Mouse (Mus musculus): ENCODE measurements around the gene Trim29.

GRCm38 (mm10) chr9:43351015-43351414 lies 40.4 kb downstream of the Trim29 start:
- TF ChIP-seq CTCF (IDR thresholded peaks at IDR 0.05 in 2 of 3, conservative IDR thresholded peaks at IDR 0.05 in 1 of 3; ENCODE audit: control insufficient read depth in 1 of 3, insufficient read depth in 1 of 3, low read depth in 2 of 3, low read length in 3 of 3, poor library complexity in 1 of 3, severe bottlenecking in 1 of 3): no peak
- TF ChIP-seq TBP (IDR thresholded peaks at IDR 0.05; ENCODE audit: low read depth, low read length): no peak
- TF ChIP-seq SMC3 (IDR thresholded peaks at IDR 0.05; ENCODE audit: low read depth, low read length): no peak
- no peak for TF ChIP-seq NRF1 (IDR thresholded peaks at IDR 0.05; ENCODE audit: insufficient read depth, low read depth, low read length, poor library complexity, severe bottlenecking)
- no peak for TF ChIP-seq GATA1 (IDR thresholded peaks at IDR 0.05; ENCODE audit: low read depth, low read length)
- TF ChIP-seq E2F4 (IDR thresholded peaks at IDR 0.05; ENCODE audit: borderline replicate concordance, low read depth, low read length): no peak

Data from MEL (cell line).